10 mouse cellular contexts compared by ENCODE assay signal in genomic region chr5:33104025-33104481, GRCm38 (mm10). TPM values are rescaled to one million over a fixed set of nuclear protein-coding genes. Genes with fewer than 3 reads are reported as not detected.
DNase-seq lines count a peak whose midpoint lies in the region; ATAC-seq lines count a peak whose summit lies in the region.
"Had no signal": no experiment of that assay in that cellular context is flagged by ENCODE, and none has a peak within 500 bp of the region (broad histone marks: within the 10 kb centered on the region; RNA-seq: fewer than 3 reads in every experiment).

Gene Slc5a1, plus strand, starts transcription at chr5:33104219.

- DNase-seq in heart, postnatal 25 days (ENCODE audit: low spot score), result no peak
- DNase-seq in limb, embryonic 10.5 days (ENCODE audit: low spot score), result peak; percentile 28
- no peak for DNase-seq in right cerebral cortex, adult 18-20 months
- DNase-seq in adipocyte (ENCODE audit: low spot score), result no peak
- no peak for DNase-seq in layer of hippocampus, postnatal 25 days (ENCODE audit: extremely low spot score in 1 of 2, low spot score in 1 of 2)
- DNase-seq: gastrocnemius, adult 2 months had no signal

- peaks cover 56% of the 10 kb centered on the region for H3K27me3 ChIP-seq in heart, embryonic 13.5 days (replicated peaks)
- H3K27me3 ChIP-seq in hindbrain, embryonic 15.5 days, result peaks cover 25% of the 10 kb centered on the region
- H3K27me3 ChIP-seq in limb, embryonic 10.5 days (ENCODE audit: low read depth, poor library complexity, severe bottlenecking), result peaks cover 47% of the 10 kb centered on the region
- H3K27me3 ChIP-seq in neural tube, embryonic 15.5 days (replicated peaks), result peaks cover 24% of the 10 kb centered on the region

- no peak within 1 kb of the TSS for H3K9ac ChIP-seq in heart, embryonic 13.5 days
- no peak within 1 kb of the TSS for H3K9ac ChIP-seq in hindbrain, embryonic 15.5 days
- H3K9ac ChIP-seq in neural tube, embryonic 15.5 days (replicated peaks), result no peak within 1 kb of the TSS
- H3K9ac ChIP-seq: liver, embryonic 14.5 days had no signal

- H3K9me3 ChIP-seq in heart, embryonic 13.5 days, result no peaks in the 10 kb centered on the region
- H3K9me3 ChIP-seq in hindbrain, embryonic 15.5 days, result no peaks in the 10 kb centered on the region
- H3K9me3 ChIP-seq in limb, embryonic 10.5 days (replicated peaks), result no peaks in the 10 kb centered on the region
- H3K9me3 ChIP-seq in neural tube, embryonic 15.5 days (replicated peaks), result no peaks in the 10 kb centered on the region

- ATAC-seq in heart, embryonic 13.5 days (ENCODE audit: extremely low read depth, insufficient number of reproducible peaks, low FRiP score, low TSS enrichment), result no peak
- ATAC-seq in hindbrain, embryonic 15.5 days (ENCODE audit: low FRiP score, low read depth), result no peak
- ATAC-seq in neural tube, embryonic 15.5 days (ENCODE audit: low FRiP score), result no peak

- no peaks in the 10 kb centered on the region for H3K4me1 ChIP-seq in heart, embryonic 13.5 days
- no peaks in the 10 kb centered on the region for H3K4me1 ChIP-seq in hindbrain, embryonic 15.5 days (replicated peaks)
- peaks cover 8% of the 10 kb centered on the region for H3K4me1 ChIP-seq in limb, embryonic 10.5 days
- H3K4me1 ChIP-seq in neural tube, embryonic 15.5 days, result peaks cover 8% of the 10 kb centered on the region; the same call in 1 of the 2 replicates

- H3K36me3 ChIP-seq in heart, embryonic 13.5 days, result no peaks in the 10 kb centered on the region
- H3K36me3 ChIP-seq in hindbrain, embryonic 15.5 days, result no peaks in the 10 kb centered on the region
- H3K36me3 ChIP-seq in limb, embryonic 10.5 days, result no peaks in the 10 kb centered on the region
- no peaks in the 10 kb centered on the region for H3K36me3 ChIP-seq in neural tube, embryonic 15.5 days

- H3K4me3 ChIP-seq in heart, embryonic 13.5 days, result peak within 1 kb of the TSS; percentile 31
- H3K4me3 ChIP-seq in hindbrain, embryonic 15.5 days, result peak within 1 kb of the TSS; percentile 8; the same call in 1 of the 2 replicates
- peak within 1 kb of the TSS; percentile 26 for H3K4me3 ChIP-seq in limb, embryonic 10.5 days
- H3K4me3 ChIP-seq in neural tube, embryonic 15.5 days (replicated peaks), result 0 out of 2 replicates have a peak within 1 kb of the TSS, but pooled peaks have one; percentile 11
- H3K4me3 ChIP-seq: gastrocnemius, adult 2 months had no signal

- intact Hi-C loops in heart, postnatal 25 days (cut with DNase I), result no loop called here

- WGBS in heart, embryonic 13.5 days, result 13% methylated on average over 25 of the region's 25 CpGs
- 14% methylated on average over 25 of the region's 25 CpGs for WGBS in hindbrain, embryonic 15.5 days
- WGBS in limb, embryonic 10.5 days, result 16% methylated on average over 25 of the region's 25 CpGs
- 15% methylated on average over 25 of the region's 25 CpGs for WGBS in neural tube, embryonic 15.5 days

- H3K27ac ChIP-seq in heart, embryonic 13.5 days (replicated peaks), result no peak within 1 kb of the TSS
- no peak within 1 kb of the TSS for H3K27ac ChIP-seq in hindbrain, embryonic 15.5 days (replicated peaks)
- H3K27ac ChIP-seq in limb, embryonic 10.5 days, result no peak within 1 kb of the TSS
- no peak within 1 kb of the TSS for H3K27ac ChIP-seq in neural tube, embryonic 15.5 days (replicated peaks)
- H3K27ac ChIP-seq: gastrocnemius, adult 2 months; liver, embryonic 14.5 days had no signal

- H3K4me2 ChIP-seq in heart, embryonic 13.5 days, result peak within 1 kb of the TSS; percentile 35
- H3K4me2 ChIP-seq in hindbrain, embryonic 15.5 days, result peak within 1 kb of the TSS; percentile 34
- H3K4me2 ChIP-seq in neural tube, embryonic 15.5 days, result peak within 1 kb of the TSS; percentile 39

RNA-seq across cellular contexts. Expression of gene Slc5a1, which starts in this region (rescaled TPM):
- polyA plus RNA-seq in heart, embryonic 13.5 days (2015; fragmentation: Nextera tagmentation; extraction: Ambion mirVana), result not detected in 2 replicates
- total RNA-seq in heart, postnatal 25 days (2021), result under 1 TPM; 0.16 to 0.31 TPM
- polyA plus RNA-seq in hindbrain, embryonic 15.5 days (2015; fragmentation: Nextera tagmentation; extraction: Ambion mirVana), result 0.26 and 0.31 TPM in 2 replicates
- polyA plus RNA-seq in limb, embryonic 10.5 days (2016; fragmentation: Nextera tagmentation; extraction: Ambion mirVana), result not detected in 2 replicates
- polyA plus RNA-seq in neural tube, embryonic 15.5 days (2015; fragmentation: Nextera tagmentation; extraction: Ambion mirVana), result 0.05 and 1.4 TPM in 2 replicates
- total RNA-seq in layer of hippocampus, postnatal 25 days (2021), result under 1 TPM; 0.14 to 0.20 TPM
- total RNA-seq: gastrocnemius, adult 2 months had no signal
- polyA plus RNA-seq: liver, embryonic 14.5 days had no signal

Comparison
In these comparisons a context has a peak if more than half of its experiments do, and no peak if none do; other contexts are left out.
1. Peak in DNase-seq and H3K4me3 ChIP-seq in limb, embryonic 10.5 days; RNA of the gene not detected or under 1 TPM.